Mouse (Mus musculus) CH12F3 (cell line): ENCODE measurements around the gene Morc2a.
"Not testable (repeated sequence)": the region's sequence is repeated elsewhere in the genome, so short reads cannot be mapped to it uniquely, and the experiment has no call there.

Experiments used
- in situ Hi-C: fragments of 300-500 bp; cut with MboI; formaldehyde crosslinking; loops from 2 replicates; pipeline ENCODE4 v1.14.3; 2020; ENCODE audit warnings: low sequenced_read_pairs

Gene Morc2a

GRCm38 (mm10) chr11:3648964-3649841 lies at the start of gene Morc2a:
TSS of gene Morc2a (plus strand) at chr11:3649191.
- in situ Hi-C loops: no loop called here

- in situ Hi-C loops: not testable (repeated sequence)
Observed at GRCm38 (mm10) chr11:3601966-3602365, 47.0 kb upstream of the Morc2a start.

- in situ Hi-C loops: not testable (repeated sequence)
Observed at GRCm38 (mm10) chr11:3602687-3603086, 46.3 kb upstream of the Morc2a start.

DNA sequence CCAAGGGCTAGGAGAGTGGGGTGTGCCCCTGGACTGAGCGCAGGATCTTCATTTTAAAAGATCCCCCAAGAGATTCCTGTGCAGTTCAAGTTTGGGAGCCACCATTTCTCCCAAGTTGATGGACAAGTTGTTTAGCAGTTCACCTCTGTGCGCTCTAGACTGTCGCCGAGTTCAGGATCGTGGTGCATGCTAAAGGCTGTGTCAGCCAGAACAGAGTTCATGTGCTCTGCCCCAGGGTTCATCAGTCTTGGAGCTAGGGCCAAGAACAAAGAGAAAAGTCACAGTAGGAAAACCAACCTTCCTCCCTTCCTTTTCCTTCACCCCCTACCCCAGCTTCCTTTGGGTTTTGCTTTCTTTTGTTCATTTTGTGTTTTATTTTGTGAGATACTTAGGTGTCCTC lies 42.5 kb upstream of the Morc2a start:
- in situ Hi-C loops: no loop called here

DNA sequence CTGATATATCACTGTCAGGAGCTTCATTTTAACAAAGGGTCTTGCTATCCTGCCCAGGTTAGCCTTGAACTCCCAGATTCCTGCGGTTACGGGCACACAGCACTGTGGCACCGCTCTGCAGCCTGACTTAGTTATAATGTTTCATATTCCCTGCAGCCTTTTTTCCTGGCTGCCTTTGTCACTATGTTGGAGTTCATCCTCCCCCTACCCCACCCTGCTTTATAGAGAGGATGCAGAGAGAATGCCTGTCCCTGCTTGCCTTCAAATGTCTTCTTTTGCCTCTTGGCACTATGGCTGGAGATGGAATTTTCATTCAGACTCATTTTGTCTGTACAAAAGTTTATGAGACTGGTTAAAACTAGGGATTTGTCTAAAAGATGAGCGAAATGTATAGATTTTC lies 33.4 kb upstream of the Morc2a start:
- in situ Hi-C loops: no loop called here

GRCm38 (mm10) chr11:3622826-3623225 lies 26.2 kb upstream of the Morc2a start:
- in situ Hi-C loops: no loop called here

GRCm38 (mm10) chr11:3624391-3625027 lies 24.5 kb upstream of the Morc2a start:
- in situ Hi-C loops: no loop called here

DNA sequence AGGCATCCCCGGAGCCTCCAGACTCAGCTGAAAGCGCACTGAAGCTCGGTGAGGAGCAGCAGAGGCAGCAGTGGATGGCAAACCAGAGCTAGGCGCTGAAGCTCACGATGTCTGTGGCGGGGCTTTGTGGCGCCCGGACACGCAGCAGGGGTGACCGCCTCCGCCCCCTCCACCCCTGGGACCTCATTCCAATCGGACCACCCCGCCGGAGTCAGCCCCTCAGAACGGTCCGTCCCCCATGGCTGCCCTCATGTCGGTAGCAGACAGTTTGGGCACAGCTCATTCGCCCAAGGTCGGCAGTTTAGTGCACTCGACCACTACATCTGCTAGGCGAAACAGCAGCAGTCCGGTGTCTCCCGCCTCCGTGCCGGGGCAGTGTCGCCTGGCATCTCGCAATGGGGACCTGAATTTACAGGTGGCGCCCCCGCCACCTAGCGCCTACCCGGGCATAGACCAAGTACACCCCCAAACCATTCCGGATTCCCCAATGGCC lies 19.9 kb upstream of the Morc2a start:
- in situ Hi-C loops: no loop called here

DNA sequence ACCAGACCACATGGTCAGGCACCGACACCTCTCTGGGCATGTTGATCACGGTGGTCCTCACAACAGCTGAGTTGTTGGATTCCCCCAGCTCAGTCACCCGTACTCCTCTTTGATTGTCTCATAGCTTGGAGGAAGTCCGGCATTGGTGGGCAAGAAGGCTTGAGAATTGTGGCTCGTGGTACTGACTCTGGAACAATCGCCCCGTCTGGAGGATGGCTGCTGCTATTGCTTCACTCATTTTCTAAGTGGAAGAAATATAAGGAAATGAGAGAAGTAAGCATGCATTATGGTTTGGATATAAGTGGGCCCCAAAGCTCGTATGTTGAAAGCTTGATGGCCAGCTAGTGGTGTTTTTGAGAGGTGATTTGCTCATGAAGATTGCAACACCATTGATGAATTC lies 15.7 kb upstream of the Morc2a start:
- in situ Hi-C loops: not testable (repeated sequence)

DNA sequence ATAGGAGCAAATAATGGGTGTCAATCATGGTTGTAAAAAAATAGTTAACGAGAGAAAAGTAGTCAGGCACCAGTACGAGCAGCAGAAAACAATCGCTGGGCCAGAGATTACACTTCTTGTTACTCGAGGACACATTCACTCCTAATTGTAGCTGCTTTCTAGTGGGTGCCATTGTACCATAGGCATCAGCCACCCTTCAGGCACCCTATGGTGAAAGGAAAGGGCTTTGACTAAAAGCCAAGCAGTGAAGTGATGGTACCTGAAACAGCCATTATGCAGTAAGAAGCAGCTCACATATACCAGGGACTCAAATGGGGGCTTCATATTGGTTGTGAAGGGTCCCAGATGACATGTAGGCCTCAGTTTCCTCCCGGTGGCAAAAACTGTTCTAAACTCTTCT lies 1.3 kb upstream of the Morc2a start:
- in situ Hi-C loops: no loop called here

DNA sequence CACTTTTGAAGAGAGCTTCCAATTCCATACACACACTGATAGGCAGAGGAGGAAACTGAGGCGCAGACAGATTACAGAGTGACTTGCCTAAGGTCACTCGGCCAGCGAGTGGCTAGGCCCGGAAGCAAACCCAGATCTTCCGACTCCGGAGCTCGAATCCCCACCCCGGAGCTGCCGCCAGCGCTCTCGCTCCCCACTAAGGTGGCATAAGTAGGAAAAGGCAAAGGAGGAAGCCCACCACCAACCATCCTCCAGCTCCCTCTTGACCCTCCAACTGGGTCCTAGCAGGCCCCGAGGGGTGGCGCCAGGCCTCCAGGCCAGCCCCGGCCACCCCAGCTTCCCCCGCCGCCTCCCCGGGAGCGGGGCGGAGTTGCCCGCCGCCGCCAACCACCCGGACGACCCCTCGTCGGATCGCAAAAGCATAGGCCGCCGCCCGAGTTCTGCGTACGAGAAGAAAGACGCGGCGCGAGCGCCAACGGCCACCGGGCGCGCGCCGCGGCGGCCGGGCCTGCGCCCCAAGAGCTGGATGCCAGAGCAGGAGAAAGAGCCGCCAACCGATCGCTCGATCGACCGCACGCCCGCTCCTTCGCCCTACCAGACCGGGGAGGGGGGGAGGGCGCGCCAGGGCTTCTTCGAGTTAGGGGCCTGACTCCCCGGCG lies 557 bp upstream of the Morc2a start:
- in situ Hi-C loops: no loop called here

DNA sequence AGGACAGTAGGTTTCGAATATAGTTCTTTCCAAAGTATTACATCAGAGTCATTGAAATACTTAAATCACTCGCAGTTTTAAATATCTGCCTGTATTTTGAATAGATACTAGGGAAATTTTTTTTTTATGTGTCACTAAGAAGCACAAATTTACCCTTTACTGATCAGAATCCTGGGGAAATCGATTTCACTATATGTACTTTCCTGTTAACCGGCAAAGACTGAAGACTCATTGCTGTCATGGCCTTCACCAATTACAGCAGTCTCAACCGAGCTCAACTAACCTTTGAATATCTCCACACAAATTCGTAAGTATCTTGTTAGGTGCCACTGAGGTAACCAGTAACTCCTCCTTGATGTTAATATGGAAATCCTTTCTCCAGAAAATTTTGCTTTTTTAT lies 1.1 kb downstream of the Morc2a start:
- in situ Hi-C loops: no loop called here

- in situ Hi-C loops: no loop called here
Observed at GRCm38 (mm10) chr11:3661964-3662363, 13.0 kb downstream of the Morc2a start.

GRCm38 (mm10) chr11:3667506-3667905 lies 18.5 kb downstream of the Morc2a start:
- in situ Hi-C loops: no loop called here

GRCm38 (mm10) chr11:3668768-3669167 lies 19.8 kb downstream of the Morc2a start:
- in situ Hi-C loops: no loop called here

DNA sequence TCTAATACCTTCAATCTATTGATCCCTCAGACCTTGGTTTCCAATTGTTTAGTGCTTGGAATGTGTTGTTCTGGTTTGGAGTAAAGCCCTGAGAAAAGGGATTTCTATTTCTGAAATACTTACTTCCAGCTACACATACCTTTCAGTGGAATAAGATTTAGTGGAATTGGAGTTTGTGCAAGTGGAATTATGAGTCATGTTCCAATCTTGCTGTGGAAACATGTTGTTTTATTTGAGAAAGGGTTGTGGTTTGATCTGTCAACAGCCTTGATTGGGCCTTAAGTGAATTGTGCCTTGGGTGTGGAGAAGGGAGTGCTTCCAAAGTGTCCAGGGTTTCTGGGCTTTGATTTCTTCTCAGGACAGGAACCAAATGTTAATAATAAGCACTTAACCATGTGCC lies 20.9 kb downstream of the Morc2a start:
- in situ Hi-C loops: no loop called here

DNA sequence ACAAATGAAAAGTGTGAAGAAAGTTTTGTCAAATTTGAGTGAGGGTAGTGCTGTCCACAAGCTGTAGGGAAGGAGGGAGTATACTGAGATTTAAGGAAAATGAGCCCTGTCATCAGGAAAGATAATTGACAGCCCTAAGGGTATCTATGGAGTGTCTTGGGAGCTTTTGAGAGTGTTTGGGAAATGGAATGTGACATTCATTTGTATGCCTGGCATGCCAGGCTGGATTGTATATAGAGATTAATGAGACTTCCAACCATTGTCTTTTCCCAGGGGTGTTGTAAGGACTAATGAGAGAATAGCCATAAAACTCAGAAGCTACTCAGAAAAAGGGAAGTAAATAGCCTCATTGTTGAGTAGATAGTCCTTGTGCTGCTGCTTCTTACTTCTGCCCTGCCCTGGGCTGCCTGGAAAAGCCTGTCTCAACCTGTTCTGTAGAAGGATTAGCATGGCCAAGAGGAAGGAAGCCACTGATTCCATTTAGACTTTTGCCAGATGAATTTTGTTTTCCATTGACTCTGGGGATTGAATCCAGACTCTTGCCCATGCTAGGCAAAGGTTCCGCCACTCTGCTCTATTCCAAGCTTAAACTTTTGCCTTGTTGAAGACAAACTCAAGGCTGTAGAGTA lies 22.1 kb downstream of the Morc2a start:
- in situ Hi-C loops: no loop called here

- in situ Hi-C loops: no loop called here
Observed at GRCm38 (mm10) chr11:3674545-3674944, 25.6 kb downstream of the Morc2a start.

- in situ Hi-C loops: no loop called here
Observed at GRCm38 (mm10) chr11:3676423-3676822, 27.4 kb downstream of the Morc2a start.

DNA sequence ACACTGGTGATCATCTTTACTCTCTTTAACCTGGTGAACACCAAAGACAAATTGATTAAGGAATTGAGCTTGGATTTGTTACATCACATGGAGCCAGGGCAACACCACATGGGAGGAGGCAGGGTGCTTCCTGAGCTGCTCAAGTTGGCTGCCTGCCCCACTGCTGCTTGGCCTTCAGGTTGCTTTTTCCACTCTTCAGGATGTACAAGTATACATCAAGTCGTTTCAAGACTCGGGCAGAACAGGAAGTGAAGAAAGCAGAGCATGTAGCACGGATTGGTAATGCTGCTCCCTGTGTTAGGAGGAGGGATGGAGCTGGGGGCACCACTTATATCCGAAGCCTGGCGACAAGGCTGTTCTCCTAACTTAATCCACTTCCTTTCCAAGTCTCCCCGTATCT lies 28.2 kb downstream of the Morc2a start:
- in situ Hi-C loops: no loop called here

- in situ Hi-C loops: no loop called here
Observed at GRCm38 (mm10) chr11:3679771-3680170, 30.8 kb downstream of the Morc2a start.
